Mouse (Mus musculus) heart, adult 9 months (tissue): ENCODE measurements around the gene Pcx.

ENCODE experiments used
- DNase-seq, 2 experiments: peaks; one replicate each; pipeline ENCODE4 v3.0.0; 2022; ENCODE audit warnings: low spot score in 2 of 2

Gene Pcx

GRCm38 (mm10) chr19:4619461-4619860 lies 109.2 kb downstream of the Pcx start:
- DNase-seq: no peak

GRCm38 (mm10) chr19:4620721-4621120 lies 110.4 kb downstream of the Pcx start:
- DNase-seq: no peak

DNA sequence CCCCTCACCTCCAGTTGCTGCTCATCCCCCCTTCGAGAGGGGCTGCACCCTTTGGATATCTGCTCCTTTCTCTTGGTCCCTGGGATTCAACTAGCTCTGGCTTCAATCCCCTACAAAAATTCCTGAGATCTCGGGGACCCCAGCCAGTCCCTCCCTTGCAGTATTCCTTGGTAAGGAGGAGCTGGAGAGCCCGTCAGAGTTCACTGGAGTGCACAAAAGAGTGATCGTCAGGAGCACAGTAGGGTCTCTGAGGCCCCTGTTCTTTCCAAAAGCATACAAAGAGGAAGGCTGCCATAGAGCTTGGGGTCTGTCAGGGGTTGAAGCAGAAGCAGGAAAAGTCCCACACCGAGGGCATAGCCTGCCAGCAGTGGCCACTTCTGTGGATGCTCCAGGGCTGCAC lies 112.5 kb downstream of the Pcx start:
- DNase-seq: no peak

- DNase-seq: no peak
Measured at GRCm38 (mm10) chr19:4623419-4623818, 113.1 kb downstream of the Pcx start.

DNA sequence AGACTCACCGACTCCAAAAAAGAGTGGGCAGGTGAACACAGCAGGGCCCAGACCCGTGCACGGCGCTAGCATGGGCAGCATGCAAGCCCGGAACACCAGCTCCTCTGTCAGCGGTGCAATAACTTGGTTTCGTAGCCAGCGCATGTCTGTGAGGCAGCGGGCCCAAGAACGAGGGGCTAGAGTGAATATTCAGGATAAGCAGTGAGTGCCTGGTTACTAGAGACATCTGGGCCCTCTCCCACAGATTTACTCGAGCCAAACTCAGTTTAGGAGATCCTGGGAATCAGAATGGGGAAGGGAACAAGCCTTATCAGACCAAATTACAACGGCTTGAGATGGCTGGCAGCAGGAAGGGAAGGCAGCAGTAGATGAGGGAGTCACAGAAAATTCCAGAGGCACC lies 113.7 kb downstream of the Pcx start:
- DNase-seq: no peak

DNA sequence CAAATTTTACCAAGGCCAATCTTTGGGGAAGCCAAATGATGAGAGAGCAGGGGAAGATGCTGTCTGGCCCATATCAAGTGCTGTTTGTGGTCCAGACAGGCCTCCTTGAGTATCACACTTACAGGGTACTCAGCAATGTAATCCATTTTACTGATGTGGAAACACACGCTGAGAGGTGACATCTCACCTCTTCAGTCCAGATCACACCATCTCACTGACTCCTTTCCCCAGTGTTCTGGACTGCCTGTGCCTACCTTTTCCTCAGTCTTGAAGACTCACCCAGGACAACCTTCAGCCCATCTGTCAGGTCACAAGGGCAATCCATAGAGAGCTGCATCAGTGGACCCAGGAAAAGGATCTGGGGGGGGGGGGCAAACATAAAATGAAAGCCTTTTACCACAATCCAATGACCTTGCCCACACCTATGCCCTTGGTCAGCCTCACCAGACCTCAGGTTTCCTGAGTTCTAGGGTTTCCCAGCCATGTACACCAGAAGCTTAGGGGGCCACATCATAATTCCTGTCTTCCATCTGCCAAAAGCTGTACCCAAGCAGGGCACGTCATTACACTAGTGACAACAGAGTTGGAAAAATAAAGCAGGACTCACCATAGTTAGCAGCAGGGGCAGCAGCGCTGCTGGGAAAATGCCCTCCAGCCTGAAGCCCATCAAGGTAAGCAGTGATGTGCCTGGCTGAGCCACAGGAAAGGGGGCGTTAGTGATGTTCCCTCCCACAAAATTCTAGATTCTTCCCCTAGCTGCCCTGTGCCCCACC lies 114.3 kb downstream of the Pcx start:
- DNase-seq: no peak

GRCm38 (mm10) chr19:4625179-4625828 lies 115.0 kb downstream of the Pcx start, which contains the start of gene Rce1:
Gene Rce1, minus strand, starts transcription at chr19:4625641.
- peak; percentile 88 to 91 for DNase-seq

- no peak for DNase-seq
Measured at GRCm38 (mm10) chr19:4625829-4626535, 115.7 kb downstream of the Pcx start.

DNA sequence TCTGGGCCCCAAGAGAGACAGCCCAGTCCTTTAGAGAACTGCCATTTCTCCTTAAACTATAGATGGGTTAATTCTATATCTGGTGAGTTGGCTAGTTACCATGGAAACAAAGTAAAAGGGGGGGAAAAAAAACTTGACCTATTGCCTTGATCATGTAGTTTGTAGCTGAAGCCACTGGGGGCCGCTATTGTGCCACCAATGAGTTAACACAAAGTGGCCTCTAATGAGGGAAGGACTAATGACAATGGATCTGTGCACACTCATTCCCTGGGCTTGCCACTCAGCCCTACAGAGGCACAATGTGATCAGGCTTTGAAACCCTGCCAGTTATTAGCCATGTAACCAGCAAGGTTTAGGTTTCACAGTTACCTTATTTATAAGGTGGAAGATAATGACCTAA lies 118.5 kb downstream of the Pcx start:
- peak in 1 of 2 experiments; percentile 45 for DNase-seq

GRCm38 (mm10) chr19:4635986-4636385 lies 125.7 kb downstream of the Pcx start:
- DNase-seq: no peak

GRCm38 (mm10) chr19:4644271-4644670 lies 134.0 kb downstream of the Pcx start:
- DNase-seq: no peak

DNA sequence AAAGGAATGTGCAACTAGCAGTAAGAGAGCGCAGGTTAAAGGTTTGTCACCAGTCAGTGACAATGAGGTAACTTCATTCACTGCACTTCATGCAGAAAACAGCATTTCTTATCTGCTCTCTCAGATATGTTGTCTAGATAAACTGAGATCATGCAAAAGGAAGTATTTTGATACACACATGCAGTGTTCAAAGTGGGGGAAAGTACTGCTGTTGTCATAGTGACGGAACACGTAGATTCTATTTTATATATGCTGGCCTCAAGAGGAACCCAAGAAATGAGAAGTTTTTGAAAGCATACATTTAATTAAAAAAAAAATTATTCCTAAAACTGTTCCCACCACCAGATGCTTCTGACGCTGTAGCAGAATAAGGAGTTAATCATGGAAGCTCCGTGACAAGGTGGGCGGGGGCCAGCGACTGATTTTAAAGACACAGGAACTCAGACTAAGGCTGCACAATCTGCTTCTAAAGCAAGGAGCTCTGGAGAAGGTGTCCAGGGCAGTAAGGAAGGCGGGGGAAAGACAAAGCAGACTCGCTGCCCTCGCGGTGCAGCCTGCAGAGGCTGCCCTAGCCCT lies 136.7 kb downstream of the Pcx start:
- no peak for DNase-seq

- DNase-seq: no peak
Measured at GRCm38 (mm10) chr19:4658156-4658555, 147.9 kb downstream of the Pcx start.

DNA sequence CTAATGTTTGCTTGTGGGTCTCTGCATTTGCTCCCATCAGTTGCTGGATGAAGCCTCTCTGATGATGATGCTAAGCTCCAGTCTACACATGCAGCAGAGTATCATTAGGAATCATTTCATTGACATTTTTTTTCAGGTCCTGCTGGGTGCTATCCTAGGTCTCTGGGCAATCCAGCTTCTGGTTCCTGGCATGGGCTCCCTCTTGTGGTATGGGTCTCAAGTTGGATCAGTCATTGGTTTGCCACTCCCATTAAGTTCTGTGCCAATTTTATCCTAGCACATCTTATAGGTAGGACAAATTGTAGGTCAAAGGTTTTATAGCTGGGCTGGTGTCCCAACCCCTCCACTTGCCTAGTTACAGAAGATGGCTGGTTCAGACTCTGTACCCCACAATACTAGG lies 156.5 kb downstream of the Pcx start:
- DNase-seq: no peak

DNA sequence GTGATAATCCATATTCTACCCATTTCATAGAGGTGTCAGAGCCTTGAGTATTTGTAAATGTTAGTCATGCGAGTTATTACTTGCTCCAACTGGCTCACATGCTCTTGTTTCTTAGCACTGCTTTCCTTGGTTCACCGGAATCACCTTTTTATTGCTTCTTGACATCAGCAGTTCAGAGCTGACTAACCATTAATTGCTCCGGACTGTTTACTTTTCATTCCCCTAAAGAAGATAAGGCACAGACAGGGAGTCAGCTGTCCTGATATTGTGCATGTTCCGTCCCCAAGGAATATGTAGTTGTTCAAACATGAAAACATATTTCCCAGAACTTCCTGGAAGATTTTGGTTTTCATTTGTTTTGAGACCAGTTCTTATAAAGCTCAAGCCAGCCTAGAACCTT lies 160.5 kb downstream of the Pcx start:
- no peak for DNase-seq
